Mouse (Mus musculus) gastrocnemius, postnatal 4 days (tissue): ENCODE data around the gene Tfdp1. TPM values are rescaled to one million over a fixed set of nuclear protein-coding genes. Genes with fewer than 3 reads are reported as not detected.

Experiments
- DNase-seq, 2 experiments: peaks; one replicate each; pipeline ENCODE4 v3.0.0; 2021 to 2022; ENCODE audit warnings: low spot score in 2 of 2, mixed read lengths in 2 of 2
- total RNA-seq, 2 experiments: library from RNA; stranded (reverse); gene quantifications; 2 replicates each; pipeline ENCODE4 v1.2.3; 2021

Tfdp1 gene
- total RNA-seq, 2 experiments from 2014 or later, result 75.5 to 81.2 TPM

DNA sequence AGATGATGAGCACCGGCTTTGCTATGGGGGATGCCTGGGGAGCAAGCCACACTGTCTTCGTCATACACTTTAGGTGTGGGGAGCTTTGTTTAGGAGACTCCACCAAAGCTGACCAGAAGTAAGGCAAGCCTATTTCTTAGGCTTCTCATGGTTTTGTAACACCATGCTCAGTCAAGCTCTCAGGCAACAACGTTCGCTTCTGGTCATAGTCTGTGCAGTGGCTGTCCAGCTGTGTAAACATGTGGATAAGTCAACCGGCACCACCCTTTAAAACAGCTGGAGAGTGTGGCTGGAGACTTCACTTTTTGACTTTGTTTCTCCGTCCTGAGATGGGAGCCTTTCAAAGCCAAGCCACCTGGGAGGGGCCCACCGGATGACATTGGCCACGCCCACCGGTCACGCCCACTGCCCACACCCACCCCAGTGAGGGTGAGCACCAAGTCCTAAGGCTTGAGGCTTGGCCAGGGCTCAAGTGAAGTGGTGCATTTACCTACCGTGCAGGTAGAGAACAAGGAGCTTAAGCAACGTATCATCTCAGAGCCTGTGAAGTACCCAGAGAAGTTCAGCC lies 75.4 kb downstream of the Tfdp1 start:
- DNase-seq, result no peak

DNA sequence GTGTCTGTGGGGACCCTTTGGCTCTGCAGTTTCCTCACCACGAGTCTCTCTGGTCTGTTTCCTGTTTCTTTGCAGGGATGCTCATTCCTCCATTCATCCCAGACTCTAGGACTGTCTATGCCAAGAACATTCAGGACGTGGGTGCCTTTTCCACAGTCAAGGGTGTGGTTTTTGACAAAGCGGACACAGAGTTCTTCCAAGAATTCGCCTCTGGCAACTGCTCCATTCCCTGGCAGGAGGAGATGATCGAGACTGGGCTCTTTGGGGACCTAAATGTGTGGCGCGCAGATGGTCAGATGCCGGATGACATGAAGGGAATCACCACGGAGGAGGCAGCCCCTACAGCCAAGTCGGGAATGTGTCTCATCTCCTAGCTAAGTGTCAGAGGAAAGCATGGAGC lies 77.3 kb downstream of the Tfdp1 start:
- DNase-seq, result no peak

DNA sequence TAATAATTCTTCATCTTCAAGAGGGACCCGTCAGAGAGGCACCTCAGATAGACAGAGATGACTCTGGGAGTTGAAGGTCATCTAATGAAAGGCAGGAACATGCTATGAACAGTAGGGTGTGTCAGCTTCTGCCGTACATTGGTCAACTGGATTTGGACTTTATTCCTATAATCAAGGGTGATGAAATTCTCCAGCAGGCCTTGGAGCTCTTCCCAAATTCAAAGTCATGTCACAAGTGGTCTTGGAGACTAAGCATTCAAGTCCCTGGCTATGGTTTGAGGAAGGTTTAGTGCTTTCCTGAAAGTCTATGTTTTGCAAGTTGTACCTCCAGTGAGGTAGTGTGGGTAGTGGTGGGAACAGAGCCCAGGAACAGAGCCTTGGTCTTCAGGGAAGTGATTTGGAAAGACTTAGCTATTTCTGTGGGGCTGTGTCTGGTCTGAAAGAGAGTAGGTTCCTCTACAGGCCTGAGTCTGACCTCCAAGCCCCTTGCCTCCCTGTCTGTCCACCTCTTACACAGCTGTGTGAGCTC lies 80.6 kb downstream of the Tfdp1 start:
- no peak for DNase-seq

DNA sequence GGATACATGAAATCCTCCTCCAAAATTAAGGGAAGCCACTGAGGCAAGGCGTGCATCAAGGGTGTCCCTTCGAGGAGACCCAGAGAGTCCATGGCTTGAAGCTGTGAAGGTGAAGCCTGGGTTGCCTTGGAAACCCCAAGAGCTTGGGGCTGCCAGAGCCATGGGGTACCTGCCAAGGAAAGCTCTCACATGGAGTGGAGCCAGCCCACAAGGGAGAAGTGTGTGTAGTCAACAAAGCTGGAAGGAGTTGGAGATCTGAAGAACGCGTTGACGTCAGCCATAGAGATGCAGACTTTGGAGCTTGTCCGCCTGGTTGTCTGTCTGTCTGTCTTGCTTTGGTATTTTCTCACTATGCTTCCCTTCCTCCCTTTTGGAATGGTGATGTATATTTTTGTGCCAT lies 82.4 kb downstream of the Tfdp1 start:
- no peak for DNase-seq

DNA sequence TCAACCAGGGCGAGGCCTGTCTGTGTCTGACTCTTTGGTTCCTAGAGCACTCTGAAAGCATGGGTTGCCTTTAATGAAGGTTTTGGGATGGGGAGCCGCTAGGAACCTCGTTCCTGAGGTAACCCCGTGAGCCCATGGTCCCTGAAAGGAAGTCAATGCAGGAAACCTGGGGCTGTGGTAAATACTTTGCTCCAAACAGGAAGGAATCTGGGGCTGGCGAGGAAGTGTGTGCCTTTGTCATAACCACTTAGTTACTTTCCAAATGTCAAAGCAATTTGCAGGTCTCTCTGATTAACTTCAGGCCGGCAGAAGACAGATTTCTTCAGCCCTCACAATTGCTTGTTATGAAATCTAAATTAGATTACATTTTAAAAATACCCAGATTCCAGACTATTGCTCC lies 88.8 kb downstream of the Tfdp1 start:
- no peak for DNase-seq

Other genes with a start within 250 kb of the Tfdp1 start
- gene Pcid2, start 233.3 kb upstream of the Tfdp1 start, total RNA-seq, result 10 to 100 TPM; 13.9 to 15.9 TPM
- gene Cul4a, start 233.1 kb upstream of the Tfdp1 start, total RNA-seq, result 100 to 1,000 TPM in 1 of 2 experiments, 10 to 100 TPM in 1; 99.9 to 112 TPM
- gene Lamp1, start 179.6 kb upstream of the Tfdp1 start, total RNA-seq, result 100 to 1,000 TPM; 265 to 276 TPM
- gene Grtp1, start 138.1 kb upstream of the Tfdp1 start, total RNA-seq, result 10 to 100 TPM in 1 of 2 experiments, 1 to 10 TPM in 1; 8.2 to 10.6 TPM
- gene Adprhl1, start 84.6 kb upstream of the Tfdp1 start, total RNA-seq, result 10 to 100 TPM; 78.0 to 80.2 TPM
- gene Dcun1d2, start 50.6 kb upstream of the Tfdp1 start, total RNA-seq, result 10 to 100 TPM; 28.5 to 29.2 TPM
- 10 to 100 TPM; 21.7 to 22.6 TPM for gene Tmco3, start 50.6 kb upstream of the Tfdp1 start, total RNA-seq
- not detected for gene Atp4b, start 58.1 kb downstream of the Tfdp1 start, total RNA-seq
- not detected for gene Grk1, start 66.3 kb downstream of the Tfdp1 start, total RNA-seq
- gene Tmem255b, start 96.4 kb downstream of the Tfdp1 start, total RNA-seq, result 1 to 10 TPM; 3.0 to 5.5 TPM
- 100 to 1,000 TPM; 111 to 121 TPM for gene Gas6, start 155.7 kb downstream of the Tfdp1 start, total RNA-seq
- gene 1700029H14Rik, start 223.7 kb downstream of the Tfdp1 start, total RNA-seq, result under 1 TPM in 1 of 2 experiments, not detected in 1; 0.26 TPM